7 mouse cellular contexts compared by ENCODE assay signal in genomic region chr15:78529428-78529990, GRCm38 (mm10). TPM values are rescaled to one million over a fixed set of nuclear protein-coding genes. Genes with fewer than 3 reads are reported as not detected.
A peak's percentile ranks its signal among the peaks of the same experiment; 100 is the strongest.
DNase-seq lines count a peak whose midpoint lies in the region; ATAC-seq lines count a peak whose summit lies in the region.

No protein-coding gene starts in this region.

- ATAC-seq in limb, embryonic 12.5 days (ENCODE audit: insufficient number of reproducible peaks, insufficient read depth, low FRiP score, low TSS enrichment, low read depth) = 0 out of 2 replicates have a peak, but pooled peaks have one; percentile 17
- peak; percentile 7; the same call in 1 of the 2 replicates for ATAC-seq in midbrain, embryonic 15.5 days (replicated peaks)

- peak overlapping the region; percentile 37 for H3K4me3 ChIP-seq in limb, embryonic 12.5 days (replicated peaks)
- peak overlapping the region; percentile 25 for H3K4me3 ChIP-seq in midbrain, embryonic 15.5 days

- peak overlapping the region; percentile 67 for H3K4me2 ChIP-seq in limb, embryonic 12.5 days
- peak overlapping the region; percentile 50 for H3K4me2 ChIP-seq in midbrain, embryonic 15.5 days

- no peaks in the 10 kb centered on the region for H3K27me3 ChIP-seq in limb, embryonic 12.5 days
- H3K27me3 ChIP-seq in midbrain, embryonic 15.5 days (replicated peaks) = no peaks in the 10 kb centered on the region

- peak overlapping the region; percentile 65 for H3K9ac ChIP-seq in limb, embryonic 12.5 days (replicated peaks)
- H3K9ac ChIP-seq in midbrain, embryonic 15.5 days = peak overlapping the region; percentile 46

- 0% methylated on average over 13 of the region's 15 CpGs for WGBS in limb, embryonic 12.5 days
- WGBS in midbrain, embryonic 15.5 days = 5% methylated on average over 15 of the region's 15 CpGs

- H3K9me3 ChIP-seq in limb, embryonic 12.5 days = no peaks in the 10 kb centered on the region
- H3K9me3 ChIP-seq in midbrain, embryonic 15.5 days = no peaks in the 10 kb centered on the region

- peak overlapping the region; percentile 84 for H3K27ac ChIP-seq in limb, embryonic 12.5 days
- H3K27ac ChIP-seq in midbrain, embryonic 15.5 days = no peak overlapping the region

- H3K4me1 ChIP-seq in limb, embryonic 12.5 days (replicated peaks) = peaks cover 38% of the 10 kb centered on the region
- peaks cover 28% of the 10 kb centered on the region for H3K4me1 ChIP-seq in midbrain, embryonic 15.5 days

- peaks cover 6% of the 10 kb centered on the region; the same call in 1 of the 2 replicates for H3K36me3 ChIP-seq in limb, embryonic 12.5 days
- no peaks in the 10 kb centered on the region for H3K36me3 ChIP-seq in midbrain, embryonic 15.5 days (replicated peaks)

- DNase-seq in adrenal gland, postnatal 14 days = peak; percentile 92
- DNase-seq in embryo, embryonic 9.5 days (ENCODE audit: extremely low spot score) = peak; percentile 81
- peak; percentile 87 to 88 for DNase-seq in heart, adult 18-20 months
- peak; percentile 60 for DNase-seq in kidney, adult 18-20 months
- DNase-seq in telencephalon, adult 2 months (ENCODE audit: low read depth, low spot score) = peak; percentile 50

RNA-seq across cellular contexts. Expression of gene C1qtnf6, which starts 1.7 kb away (rescaled TPM):
- total RNA-seq in adrenal gland, postnatal 14 days (2021) = 53.4 and 69.2 TPM in 2 replicates
- 1 to 10 TPM; 7.8 to 7.9 TPM for total RNA-seq in heart, adult 18-20 months (2021)
- polyA plus RNA-seq in limb, embryonic 12.5 days (2016; fragmentation: Nextera tagmentation; extraction: Ambion mirVana) = 14.8 and 20.0 TPM in 2 replicates
- polyA plus RNA-seq in midbrain, embryonic 15.5 days (2015; fragmentation: Nextera tagmentation; extraction: Ambion mirVana) = 6.6 and 7.5 TPM in 2 replicates

RNA-seq across cellular contexts. Expression of gene Sstr3, which starts 15.0 kb away (rescaled TPM):
- 0.56 and 0.98 TPM in 2 replicates for total RNA-seq in adrenal gland, postnatal 14 days (2021)
- not detected for total RNA-seq in heart, adult 18-20 months (2021)
- polyA plus RNA-seq in limb, embryonic 12.5 days (2016; fragmentation: Nextera tagmentation; extraction: Ambion mirVana) = 0.05 TPM in 1 of 2 replicates, not detected in the other
- polyA plus RNA-seq in midbrain, embryonic 15.5 days (2015; fragmentation: Nextera tagmentation; extraction: Ambion mirVana) = 0.31 and 0.56 TPM in 2 replicates

RNA-seq across cellular contexts. Expression of gene Il2rb, which starts 34.4 kb away (rescaled TPM):
- total RNA-seq in adrenal gland, postnatal 14 days (2021) = 0.41 and 4.2 TPM in 2 replicates
- total RNA-seq in heart, adult 18-20 months (2021) = 1 to 10 TPM in 1 of 2 experiments, under 1 TPM in 1; 0.55 to 2.4 TPM
- polyA plus RNA-seq in limb, embryonic 12.5 days (2016; fragmentation: Nextera tagmentation; extraction: Ambion mirVana) = 0.05 and 0.08 TPM in 2 replicates
- 0.05 TPM in 1 of 2 replicates, not detected in the other for polyA plus RNA-seq in midbrain, embryonic 15.5 days (2015; fragmentation: Nextera tagmentation; extraction: Ambion mirVana)

RNA-seq across cellular contexts. Expression of gene Rac2, which starts 43.1 kb away (rescaled TPM):
- total RNA-seq in adrenal gland, postnatal 14 days (2021) = 9.0 and 44.5 TPM in 2 replicates
- total RNA-seq in heart, adult 18-20 months (2021) = 10 to 100 TPM in 1 of 2 experiments, 1 to 10 TPM in 1; 2.2 to 19.1 TPM
- 5.1 and 6.0 TPM in 2 replicates for polyA plus RNA-seq in limb, embryonic 12.5 days (2016; fragmentation: Nextera tagmentation; extraction: Ambion mirVana)
- polyA plus RNA-seq in midbrain, embryonic 15.5 days (2015; fragmentation: Nextera tagmentation; extraction: Ambion mirVana) = 7.4 and 8.4 TPM in 2 replicates
